Mouse (Mus musculus) embryonic fibroblast, embryonic 13.5 days (primary cell): ENCODE data around the gene Guca1a. TPM values are rescaled to one million over a fixed set of nuclear protein-coding genes. Genes with fewer than 3 reads are reported as not detected.
"Not testable (repeated sequence)": the region's sequence is repeated elsewhere in the genome, so short reads cannot be mapped to it uniquely, and the experiment has no call there.

Source experiments
- H3K27ac ChIP-seq: 2 replicates; pipeline ENCODE4 v1.5.1; 2012; ENCODE audit warnings: low read length, control low read depth, inconsistent platforms; ENCODE audit not compliant: insufficient read depth
- H3K4me1 ChIP-seq: 2 replicates; pipeline ENCODE4 v1.6.1; 2011; ENCODE audit warnings: low read length; ENCODE audit not compliant: control insufficient read depth, insufficient read depth
- H3K4me3 ChIP-seq: 2 replicates; pipeline ENCODE4 v1.5.1; 2011; ENCODE audit warnings: mild to moderate bottlenecking, control low read depth, low read length; ENCODE audit not compliant: insufficient read depth
- CTCF ChIP-seq: IDR thresholded peaks from 2 replicates; pipeline ENCODE4 v1.5.1; 2011; ENCODE audit warnings: mild to moderate bottlenecking, control low read depth, low read length, moderate library complexity, borderline replicate concordance; ENCODE audit not compliant: insufficient read depth
- POLR2A ChIP-seq: IDR thresholded peaks from 2 replicates; pipeline ENCODE4 v1.6.1; 2011; ENCODE audit warnings: low read depth, mild to moderate bottlenecking, control low read depth, low read length, moderate library complexity
- polyA plus RNA-seq: library from polyadenylated mRNA; stranded (reverse); fragments of >200 nt; gene quantifications from 2 replicates; pipeline ENCODE4 v1.2.4, GENCODE M21; 2011; ENCODE audit warnings: low read depth; ENCODE audit not compliant: missing spikeins, insufficient read length

Gene Guca1a
- polyA plus RNA-seq, 1 experiment = 1.6 TPM

DNA sequence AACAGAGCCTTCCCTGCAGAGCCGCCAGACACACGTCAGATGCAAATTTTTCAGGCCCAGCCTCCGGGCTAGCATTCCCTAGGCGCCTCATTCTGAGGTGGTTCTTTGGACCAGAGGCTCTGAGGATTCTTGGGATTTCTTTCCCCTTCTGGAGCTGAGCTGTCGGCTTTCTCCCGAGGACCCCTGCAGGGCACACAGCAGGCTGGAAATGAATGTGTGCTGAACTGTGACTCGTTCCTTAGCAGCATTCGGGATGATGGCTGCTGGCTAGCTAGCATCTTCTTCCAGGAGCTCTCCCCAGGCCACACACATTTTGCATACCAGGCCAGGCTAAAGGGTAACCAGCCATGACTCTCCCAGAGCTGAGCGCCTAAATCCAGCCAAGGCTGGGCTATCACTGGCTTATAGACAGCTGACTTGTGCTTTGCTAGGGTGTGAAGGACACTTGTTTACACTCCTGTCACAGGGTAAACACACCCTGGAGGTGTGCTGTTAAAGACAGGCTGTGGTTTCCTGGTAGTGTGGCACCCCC is 40.0 kb upstream of the Guca1a start:
- H3K4me3 ChIP-seq = no peak overlapping the region
- TF ChIP-seq CTCF = no peak
- TF ChIP-seq POLR2A = no peak
- H3K27ac ChIP-seq = no peak overlapping the region
- H3K4me1 ChIP-seq = 0 out of 2 replicates have a peak, but pooled peaks cover 4% of the 10 kb centered on the region

- Histone ChIP-seq H3K4me3 (no peak overlapping the region), H3K4me1 (0 out of 2 replicates have a peak, but pooled peaks cover 4% of the 10 kb centered on the region), H3K27ac (no peak overlapping the region)
- TF ChIP-seq CTCF = no peak
- no peak for TF ChIP-seq POLR2A
These were observed 39.1 kb upstream of the Guca1a start for GRCm38 (mm10) chr17:47439396-47440028.

DNA sequence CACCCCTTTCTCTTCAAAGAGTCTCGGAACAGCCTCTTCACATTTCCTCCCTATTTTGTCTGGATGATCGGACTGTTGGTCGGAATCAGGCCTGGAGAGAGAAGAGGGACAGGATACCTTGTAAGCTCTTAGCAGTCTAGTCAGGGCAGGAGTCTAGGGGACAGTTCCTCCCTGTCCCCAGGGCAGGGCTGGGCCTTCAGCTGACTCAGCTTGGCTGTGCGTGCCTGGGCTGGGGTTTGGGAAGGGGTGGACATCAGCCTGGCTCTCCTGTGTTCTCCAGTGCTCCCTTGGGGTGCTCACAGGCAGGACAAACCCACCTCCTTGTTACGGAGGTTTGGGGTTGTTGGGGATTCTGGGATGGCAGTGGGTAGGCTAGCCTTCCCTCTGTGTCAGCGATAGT is 38.2 kb upstream of the Guca1a start:
- Histone ChIP-seq H3K27ac (no peak overlapping the region), H3K4me3 (no peak overlapping the region), H3K4me1 (0 out of 2 replicates have a peak, but pooled peaks cover 4% of the 10 kb centered on the region)
- TF ChIP-seq CTCF = no peak
- TF ChIP-seq POLR2A = no peak

DNA sequence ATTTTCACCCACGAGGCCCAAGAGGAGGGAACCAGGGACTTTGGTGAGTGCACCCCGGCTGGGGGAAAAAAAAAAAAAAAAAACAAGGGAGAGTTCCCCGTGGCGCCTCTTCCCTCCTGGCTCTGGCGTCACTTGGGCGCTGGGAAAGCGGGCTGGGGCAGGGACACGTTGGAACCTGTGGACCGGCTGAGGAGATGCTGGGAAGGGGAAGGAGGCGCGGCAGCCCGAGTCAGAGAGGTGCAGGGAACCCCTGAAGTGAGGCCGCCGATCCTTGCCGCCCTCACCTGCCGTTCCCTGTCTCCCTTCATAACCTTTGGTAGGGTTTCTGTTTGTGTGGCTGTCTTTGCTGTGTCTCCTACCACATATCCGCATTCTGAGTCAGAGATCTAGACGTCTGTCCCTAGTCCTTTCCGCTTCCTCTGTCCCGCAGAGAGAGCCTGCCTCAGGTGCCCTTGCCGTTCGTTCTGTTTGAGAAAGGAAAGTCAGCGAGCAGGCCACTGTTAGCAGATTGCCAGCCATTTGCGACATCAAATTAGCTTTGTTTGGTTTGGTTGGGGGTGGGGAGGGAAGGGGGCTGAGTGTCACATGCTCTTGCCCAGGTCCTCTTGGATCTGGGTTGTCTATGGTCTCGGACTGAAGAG is 36.6 kb upstream of the Guca1a start, which contains the start of gene 1700001C19Rik:
TSS of gene 1700001C19Rik (minus strand) at position 470 of the 641 bp plus-strand sequence.
- no peak within 1 kb of the TSS for H3K27ac ChIP-seq
- H3K4me3 ChIP-seq = peak within 1 kb of the TSS; percentile 32
- H3K4me1 ChIP-seq = 0 out of 2 replicates have a peak, but pooled peaks cover 4% of the 10 kb centered on the region
- TF ChIP-seq CTCF (no peak), POLR2A (no peak)

- Histone ChIP-seq H3K4me1 (0 out of 2 replicates have a peak, but pooled peaks cover 4% of the 10 kb centered on the region), H3K4me3 (peak within 1 kb of the TSS; percentile 32), H3K27ac (no peak within 1 kb of the TSS)
- TF ChIP-seq CTCF (no peak), POLR2A (no peak)
These were observed 35.9 kb upstream of the Guca1a start, which contains the start of gene AI661453 for GRCm38 (mm10) chr17:47436156-47436906. AI661453 (plus strand) TSS chr17:47436615.

GRCm38 (mm10) chr17:47430815-47431214 is 30.4 kb upstream of the Guca1a start:
- Histone ChIP-seq H3K4me1 (no peaks in the 10 kb centered on the region), H3K27ac (no peak overlapping the region), H3K4me3 (no peak overlapping the region)
- no peak for TF ChIP-seq CTCF

DNA sequence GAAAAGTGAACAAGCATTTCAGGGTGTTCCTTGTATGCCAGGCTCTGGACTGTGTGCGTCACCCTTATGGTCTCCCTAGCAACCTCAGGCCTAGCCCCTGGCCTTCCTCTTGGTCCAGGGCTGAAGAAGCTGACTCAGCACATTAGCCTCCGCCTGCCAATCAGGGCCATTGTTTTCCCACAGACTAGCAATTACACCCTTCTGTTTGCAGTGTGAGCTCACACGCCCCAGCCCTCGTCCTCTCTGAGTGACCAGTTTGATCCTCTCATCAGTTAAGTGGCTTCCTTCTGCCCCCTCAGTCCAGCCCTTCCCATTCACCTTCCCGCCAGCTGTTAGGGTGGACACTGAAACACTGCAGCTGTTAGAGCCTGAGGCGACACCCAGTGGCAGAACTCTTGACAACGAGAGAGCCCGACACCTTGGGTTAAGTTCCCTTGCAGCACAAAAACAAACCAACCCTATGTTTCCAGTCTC is 28.5 kb upstream of the Guca1a start:
- H3K4me3 ChIP-seq = no peak overlapping the region
- H3K4me1 ChIP-seq = no peaks in the 10 kb centered on the region

DNA sequence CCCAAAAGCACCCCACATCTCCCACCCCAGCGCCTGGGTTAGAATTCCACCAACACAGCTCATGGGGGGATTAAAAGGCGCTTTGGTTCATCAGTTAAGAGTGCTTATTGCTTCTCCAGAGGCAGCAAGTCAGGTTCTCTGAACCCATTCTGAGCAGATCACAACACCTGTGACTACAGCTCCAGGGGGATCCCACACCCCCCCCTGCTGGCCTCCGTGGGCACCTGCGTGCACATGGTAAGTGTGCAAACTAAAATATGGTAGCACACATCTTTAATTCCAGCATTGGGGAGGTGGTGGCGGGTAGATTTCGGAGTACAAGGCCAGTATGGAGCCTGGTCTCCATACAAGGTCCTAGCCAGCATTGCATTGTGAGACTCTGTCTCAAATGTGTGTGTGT is 26.9 kb upstream of the Guca1a start:
- no peak overlapping the region for H3K4me3 ChIP-seq
- H3K4me1 ChIP-seq = no peaks in the 10 kb centered on the region
- no peak for TF ChIP-seq POLR2A
- TF ChIP-seq CTCF = no peak
- H3K27ac ChIP-seq = no peak overlapping the region

More for the DNA sequence above, 28.5 kb upstream of the Guca1a start:
- H3K27ac ChIP-seq = no peak overlapping the region
- TF ChIP-seq POLR2A (no peak), CTCF (peak; percentile 61; the same call in 1 of the 2 replicates)

DNA sequence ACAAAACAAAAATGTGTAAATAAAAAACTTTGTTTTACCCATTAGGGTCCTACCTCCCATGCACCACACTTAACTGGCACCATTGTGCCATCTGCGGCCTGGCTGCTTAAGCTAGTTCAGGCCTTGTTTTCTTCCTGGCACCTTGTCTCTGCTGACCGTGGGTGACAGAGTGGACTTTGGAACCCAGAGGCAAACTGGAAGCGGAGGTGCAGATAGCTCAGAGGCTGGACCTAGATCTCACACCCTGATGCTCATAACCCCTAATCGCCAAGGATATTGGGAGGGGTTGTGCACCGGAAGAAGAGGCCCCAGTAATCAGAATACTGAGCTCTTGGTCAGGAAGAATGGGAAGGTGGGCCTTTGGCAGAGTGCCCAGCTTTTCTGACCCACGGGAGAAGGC is 23.8 kb upstream of the Guca1a start:
- H3K27ac ChIP-seq = no peak overlapping the region
- H3K4me3 ChIP-seq = no peak overlapping the region
- no peak for TF ChIP-seq POLR2A
- TF ChIP-seq CTCF = no peak

GRCm38 (mm10) chr17:47422616-47423015 is 22.2 kb upstream of the Guca1a start:
- H3K27ac ChIP-seq, H3K4me3 ChIP-seq, H3K4me1 ChIP-seq: not testable (repeated sequence)

More for the DNA sequence above, 23.8 kb upstream of the Guca1a start:
- no peaks in the 10 kb centered on the region for H3K4me1 ChIP-seq
